Mouse (Mus musculus) heart, embryonic 15.5 days (tissue): ENCODE results near the gene Cdc25b. TPM values are rescaled to one million over a fixed set of nuclear protein-coding genes. Genes with fewer than 3 reads are reported as not detected.
"Not testable (repeated sequence)": the region's sequence is repeated elsewhere in the genome, so short reads cannot be mapped to it uniquely, and the experiment has no call there.

Source experiments
- ATAC-seq: fragments of 200-750 bp; cut with Nextera tagmentation; replicated peaks from 2 replicates; pipeline ENCODE4 v1.8.0; 2017; ENCODE audit warnings: low read depth, moderate TSS enrichment; ENCODE audit not compliant: insufficient number of reproducible peaks, insufficient read depth, low FRiP score
- H3K27ac ChIP-seq: fragments of 300-500 bp; sonication (generic); 2 replicates; pipeline ENCODE4 v1.5.1; 2015; ENCODE audit warnings: mild to moderate bottlenecking, inconsistent platforms
- H3K27me3 ChIP-seq: fragments of 300-500 bp; sonication (generic); 2 replicates; pipeline ENCODE4 v1.6.1; 2015; ENCODE audit warnings: inconsistent platforms
- H3K36me3 ChIP-seq: fragments of 300-500 bp; sonication (generic); 2 replicates; pipeline ENCODE4 v1.6.1; 2015; ENCODE audit warnings: mild to moderate bottlenecking, inconsistent platforms
- H3K4me1 ChIP-seq: fragments of 300-500 bp; sonication (generic); replicated peaks from 2 replicates; pipeline ENCODE4 v1.6.1; 2015; ENCODE audit warnings: inconsistent platforms
- H3K4me2 ChIP-seq: fragments of 300-500 bp; sonication (generic); 2 replicates; pipeline ENCODE4 v1.6.1; 2015; ENCODE audit warnings: inconsistent platforms, mild to moderate bottlenecking, moderate library complexity
- H3K4me3 ChIP-seq: fragments of 300-500 bp; sonication (generic); 2 replicates; pipeline ENCODE4 v1.5.1; 2015; ENCODE audit warnings: mild to moderate bottlenecking, inconsistent platforms
- H3K9ac ChIP-seq: fragments of 300-500 bp; sonication (generic); 2 replicates; pipeline ENCODE4 v1.6.1; 2015; ENCODE audit warnings: mild to moderate bottlenecking, inconsistent platforms
- H3K9me3 ChIP-seq: fragments of 300-500 bp; sonication (generic); replicated peaks from 2 replicates; pipeline ENCODE4 v1.6.1; 2016; ENCODE audit warnings: inconsistent platforms
- WGBS: fragments of 180-500 bp; shearing (Covaris S2); methylation state at CpG from one replicate; pipeline ENCODE4 v1.1.7; 2015; ENCODE audit warnings: mixed read lengths; 5-methylcytosine and 5-hydroxymethylcytosine counted together
- polyA plus RNA-seq: library from polyadenylated mRNA; unstranded; fragments of >200 nt; fragmentation: Nextera tagmentation; extraction: Ambion mirVana; gene quantifications from 2 replicates; pipeline ENCODE4 v1.2.1, GENCODE M21; 2015

Gene Cdc25b
- polyA plus RNA-seq, 1 experiment from 2014 or later = 49.9 TPM

- ATAC-seq = no peak
- H3K27me3 ChIP-seq = no peaks in the 10 kb centered on the region
- peaks cover 35% of the 10 kb centered on the region for H3K4me1 ChIP-seq
- 47% methylated on average over 9 of the region's 9 CpGs for WGBS
- peaks cover 17% of the 10 kb centered on the region; the same call in 1 of the 2 replicates for H3K36me3 ChIP-seq
- H3K27ac ChIP-seq = peak overlapping the region; percentile 94
- peak overlapping the region; percentile 70 for H3K9ac ChIP-seq
- peak overlapping the region; percentile 64 for H3K4me3 ChIP-seq
- peak overlapping the region; percentile 67 for H3K4me2 ChIP-seq
- no peaks in the 10 kb centered on the region for H3K9me3 ChIP-seq
These were observed 24.4 kb downstream of the Cdc25b start for GRCm38 (mm10) chr2:131211026-131211615.

- no peak overlapping the region for H3K4me2 ChIP-seq
- WGBS = 72% methylated on average over 7 of the region's 7 CpGs
- no peaks in the 10 kb centered on the region for H3K9me3 ChIP-seq
- H3K27me3 ChIP-seq = no peaks in the 10 kb centered on the region
- no peak for ATAC-seq
- no peak overlapping the region for H3K4me3 ChIP-seq
- H3K36me3 ChIP-seq = peaks cover 17% of the 10 kb centered on the region; the same call in 1 of the 2 replicates
- H3K9ac ChIP-seq = no peak overlapping the region; the same call in 1 of the 2 replicates
- H3K4me1 ChIP-seq = peaks cover 40% of the 10 kb centered on the region
- no peak overlapping the region for H3K27ac ChIP-seq
These were observed 27.0 kb downstream of the Cdc25b start for GRCm38 (mm10) chr2:131213773-131214172.

- WGBS = 60% methylated on average over 7 of the region's 7 CpGs
- Histone ChIP-seq H3K27me3 (no peaks in the 10 kb centered on the region), H3K9ac (no peak overlapping the region), H3K36me3 (peaks cover 17% of the 10 kb centered on the region; the same call in 1 of the 2 replicates), H3K4me2 (no peak overlapping the region), H3K4me1 (peaks cover 29% of the 10 kb centered on the region), H3K4me3 (no peak overlapping the region), H3K9me3 (no peaks in the 10 kb centered on the region), H3K27ac (peak overlapping the region; percentile 8; the same call in 1 of the 2 replicates)
- no peak; the same call in 1 of the 2 replicates for ATAC-seq
These were observed 29.5 kb downstream of the Cdc25b start for GRCm38 (mm10) chr2:131215941-131216858.

- peaks cover 13% of the 10 kb centered on the region for H3K4me1 ChIP-seq
- ATAC-seq = no peak
- H3K36me3 ChIP-seq = no peaks in the 10 kb centered on the region
- H3K4me2 ChIP-seq = no peak overlapping the region
- no peak overlapping the region for H3K27ac ChIP-seq
- no peaks in the 10 kb centered on the region for H3K9me3 ChIP-seq
- H3K4me3 ChIP-seq = no peak overlapping the region
- H3K9ac ChIP-seq = no peak overlapping the region
- H3K27me3 ChIP-seq = no peaks in the 10 kb centered on the region
- WGBS = 53% methylated on average over 4 of the region's 4 CpGs
These were observed 33.3 kb downstream of the Cdc25b start for GRCm38 (mm10) chr2:131220030-131220429.

- Histone ChIP-seq H3K4me1 (peaks cover 4% of the 10 kb centered on the region), H3K36me3 (no peaks in the 10 kb centered on the region), H3K27me3 (no peaks in the 10 kb centered on the region), H3K27ac (no peak overlapping the region), H3K4me2 (no peak overlapping the region), H3K9ac (no peak overlapping the region), H3K9me3 (no peaks in the 10 kb centered on the region), H3K4me3 (no peak overlapping the region)
- ATAC-seq = no peak
- 43% methylated on average over 3 of the region's 3 CpGs for WGBS
These were observed 35.2 kb downstream of the Cdc25b start for GRCm38 (mm10) chr2:131221853-131222515.

GRCm38 (mm10) chr2:131222562-131222961 lies 35.8 kb downstream of the Cdc25b start:
- Histone ChIP-seq H3K36me3 (no peaks in the 10 kb centered on the region), H3K4me1 (peaks cover 4% of the 10 kb centered on the region), H3K9ac (no peak overlapping the region), H3K9me3 (no peaks in the 10 kb centered on the region), H3K4me3 (no peak overlapping the region), H3K4me2 (no peak overlapping the region), H3K27me3 (no peaks in the 10 kb centered on the region), H3K27ac (no peak overlapping the region)
- WGBS = 20% methylated on average over 5 of the region's 5 CpGs
- no peak for ATAC-seq

GRCm38 (mm10) chr2:131223569-131223968 lies 36.8 kb downstream of the Cdc25b start:
- H3K4me2 ChIP-seq = no peak overlapping the region
- WGBS = 62% methylated on average over 1 of the region's 1 CpGs
- no peak overlapping the region for H3K27ac ChIP-seq

GRCm38 (mm10) chr2:131225178-131225577 lies 38.4 kb downstream of the Cdc25b start:
- 82% methylated on average over 6 of the region's 6 CpGs for WGBS
- peaks cover 4% of the 10 kb centered on the region for H3K4me1 ChIP-seq
- H3K27me3 ChIP-seq = no peaks in the 10 kb centered on the region
- no peak for ATAC-seq
- H3K27ac ChIP-seq = no peak overlapping the region
- no peak overlapping the region for H3K4me2 ChIP-seq
- no peak overlapping the region for H3K9ac ChIP-seq
- H3K4me3 ChIP-seq = no peak overlapping the region
- H3K9me3 ChIP-seq = no peaks in the 10 kb centered on the region
- H3K36me3 ChIP-seq = no peaks in the 10 kb centered on the region

More at GRCm38 (mm10) chr2:131223569-131223968, 36.8 kb downstream of the Cdc25b start:
- Histone ChIP-seq H3K9me3 (no peaks in the 10 kb centered on the region), H3K4me1 (peaks cover 4% of the 10 kb centered on the region), H3K9ac (no peak overlapping the region), H3K4me3 (no peak overlapping the region), H3K27me3 (no peaks in the 10 kb centered on the region), H3K36me3 (no peaks in the 10 kb centered on the region)
- no peak for ATAC-seq

GRCm38 (mm10) chr2:131226669-131227068 lies 39.9 kb downstream of the Cdc25b start:
- not testable (repeated sequence) for H3K4me3 ChIP-seq, H3K36me3 ChIP-seq, ATAC-seq, H3K9ac ChIP-seq, H3K27me3 ChIP-seq, H3K9me3 ChIP-seq, H3K4me1 ChIP-seq, H3K4me2 ChIP-seq, H3K27ac ChIP-seq
- 62% methylated on average over 2 of the region's 2 CpGs for WGBS

GRCm38 (mm10) chr2:131227243-131227642 lies 40.5 kb downstream of the Cdc25b start:
- WGBS = 73% methylated on average over 3 of the region's 3 CpGs
- Histone ChIP-seq H3K27ac (no peak overlapping the region), H3K36me3 (no peaks in the 10 kb centered on the region), H3K4me3 (no peak overlapping the region), H3K27me3 (no peaks in the 10 kb centered on the region), H3K9ac (no peak overlapping the region), H3K4me2 (no peak overlapping the region), H3K4me1 (peaks cover 4% of the 10 kb centered on the region), H3K9me3 (no peaks in the 10 kb centered on the region)
- ATAC-seq = no peak

- no peaks in the 10 kb centered on the region for H3K27me3 ChIP-seq
- no peak overlapping the region for H3K4me2 ChIP-seq
These were observed 45.8 kb downstream of the Cdc25b start for GRCm38 (mm10) chr2:131232558-131232957.

More at GRCm38 (mm10) chr2:131232558-131232957, 45.8 kb downstream of the Cdc25b start:
- 85% methylated on average over 2 of the region's 2 CpGs for WGBS
- no peak overlapping the region for H3K4me3 ChIP-seq
- no peak for ATAC-seq
- H3K27ac ChIP-seq = no peak overlapping the region
- H3K9ac ChIP-seq = no peak overlapping the region
- no peaks in the 10 kb centered on the region for H3K9me3 ChIP-seq
- H3K36me3 ChIP-seq = no peaks in the 10 kb centered on the region
- H3K4me1 ChIP-seq = peaks cover 22% of the 10 kb centered on the region
